25 mouse cellular contexts compared by ENCODE assay signal in the genomic region with DNA sequence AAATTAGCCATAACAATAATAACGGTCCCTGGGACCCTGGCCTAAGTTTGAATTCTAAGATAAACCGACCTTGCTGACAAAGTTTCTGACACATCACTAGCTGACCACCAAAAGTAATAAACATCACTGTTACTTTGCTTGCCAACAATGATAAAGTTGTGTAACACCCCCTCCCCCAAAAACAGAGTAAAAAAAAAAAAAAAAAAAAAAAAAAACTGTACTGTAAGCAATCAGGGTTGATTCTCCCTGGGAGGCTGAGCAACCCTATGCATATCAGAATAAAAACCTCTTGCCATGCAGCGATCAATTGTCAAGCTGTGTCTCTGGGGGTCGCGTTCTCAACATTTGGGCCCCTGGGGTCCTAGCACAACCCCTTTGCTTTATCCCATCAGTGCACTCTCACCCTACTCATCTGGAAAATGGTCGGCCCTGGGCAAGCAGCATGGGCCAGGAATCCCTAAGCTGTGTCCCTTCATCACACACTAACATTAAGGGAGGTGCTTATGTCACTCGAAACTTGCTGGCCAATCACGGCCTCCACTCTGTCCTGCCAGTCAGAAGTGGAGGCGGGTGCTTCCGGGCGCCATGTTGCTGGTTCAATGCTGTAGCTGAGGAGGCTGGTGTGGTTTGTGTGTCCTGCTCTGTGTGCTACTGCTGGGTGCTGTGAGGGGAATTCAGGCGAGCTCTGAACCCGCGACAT.
A peak's percentile ranks its signal among the peaks of the same experiment; 100 is the strongest.
DNase-seq lines count a peak whose midpoint lies in the region; ATAC-seq and TF ChIP-seq lines count a peak whose summit lies in the region.
"Had no signal": no experiment of that assay in that cellular context is flagged by ENCODE, and none has a peak within 500 bp of the region (broad histone marks: within the 10 kb centered on the region; RNA-seq: fewer than 3 reads in every experiment).

No protein-coding gene starts in this region.

- peaks cover 50% of the 10 kb centered on the region for H3K9me3 ChIP-seq in heart, embryonic 12.5 days (replicated peaks)
- H3K9me3 ChIP-seq in limb, embryonic 12.5 days: peaks cover 71% of the 10 kb centered on the region
- H3K9me3 ChIP-seq in limb, embryonic 10.5 days (replicated peaks): peaks cover 23% of the 10 kb centered on the region
- H3K9me3 ChIP-seq in G1E (replicated peaks): peaks cover 31% of the 10 kb centered on the region
- H3K9me3 ChIP-seq in embryonic facial prominence, embryonic 10.5 days: peaks cover 75% of the 10 kb centered on the region

- H3K27ac ChIP-seq in heart, embryonic 12.5 days (ENCODE audit: poor library complexity, severe bottlenecking): no peak overlapping the region
- H3K27ac ChIP-seq in limb, embryonic 12.5 days: no peak overlapping the region
- H3K27ac ChIP-seq in limb, embryonic 10.5 days: no peak overlapping the region
- H3K27ac ChIP-seq in embryonic facial prominence, embryonic 10.5 days (replicated peaks): no peak overlapping the region
- H3K27ac ChIP-seq: embryonic facial prominence, embryonic 12.5 days; forebrain, embryonic 12.5 days; gastrocnemius, adult 2 months; heart, embryonic 15.5 days; liver, embryonic 12.5 days; midbrain, embryonic 12.5 days; neural tube, embryonic 15.5 days; stomach, embryonic 15.5 days had no signal

- TF ChIP-seq CTCF in G1E (IDR thresholded peaks at IDR 0.05; ENCODE audit: low read depth, low read length): 0 out of 2 replicates have a peak, but pooled peaks have one; percentile 2

- no peak overlapping the region for H3K9ac ChIP-seq in heart, embryonic 12.5 days
- H3K9ac ChIP-seq in limb, embryonic 12.5 days (replicated peaks): no peak overlapping the region
- H3K9ac ChIP-seq: embryonic facial prominence, embryonic 12.5 days; forebrain, embryonic 12.5 days; heart, embryonic 15.5 days; liver, embryonic 12.5 days; midbrain, embryonic 12.5 days; neural tube, embryonic 15.5 days; stomach, embryonic 15.5 days had no signal

- ATAC-seq in heart, embryonic 12.5 days (ENCODE audit: insufficient number of reproducible peaks, low FRiP score): peak; percentile 33; the same call in 1 of the 2 replicates
- 0 out of 2 replicates have a peak, but pooled peaks have one; percentile 42 for ATAC-seq in limb, embryonic 12.5 days (ENCODE audit: insufficient number of reproducible peaks, insufficient read depth, low FRiP score, low TSS enrichment, low read depth)
- no peak for ATAC-seq in G1E (ENCODE audit: extremely low read depth, insufficient number of reproducible peaks, low FRiP score, poor library complexity, severe bottlenecking)
- ATAC-seq: CD4-positive, CD25-positive, alpha-beta regulatory T cell, adult 4 months; liver, embryonic 12.5 days had no signal

- H3K36me3 ChIP-seq in heart, embryonic 12.5 days: no peaks in the 10 kb centered on the region
- no peaks in the 10 kb centered on the region for H3K36me3 ChIP-seq in limb, embryonic 12.5 days
- H3K36me3 ChIP-seq in limb, embryonic 10.5 days: no peaks in the 10 kb centered on the region
- H3K36me3 ChIP-seq in G1E (replicated peaks): no peaks in the 10 kb centered on the region
- H3K36me3 ChIP-seq in embryonic facial prominence, embryonic 10.5 days (replicated peaks): no peaks in the 10 kb centered on the region
- H3K36me3 ChIP-seq: embryonic facial prominence, embryonic 12.5 days; forebrain, embryonic 12.5 days; heart, embryonic 15.5 days; liver, embryonic 12.5 days; midbrain, embryonic 12.5 days; neural tube, embryonic 15.5 days; stomach, embryonic 15.5 days had no signal

- 75% methylated on average over 14 of the region's 14 CpGs for WGBS in heart, embryonic 12.5 days
- 85% methylated on average over 14 of the region's 14 CpGs for WGBS in limb, embryonic 12.5 days
- WGBS in limb, embryonic 10.5 days: 90% methylated on average over 14 of the region's 14 CpGs
- 87% methylated on average over 14 of the region's 14 CpGs for WGBS in embryonic facial prominence, embryonic 10.5 days

- intact Hi-C loops in heart, postnatal 36 days (cut with DNase I): no loop called here

- no peak overlapping the region for H3K4me3 ChIP-seq in heart, embryonic 12.5 days
- no peak overlapping the region for H3K4me3 ChIP-seq in limb, embryonic 12.5 days (replicated peaks)
- H3K4me3 ChIP-seq in limb, embryonic 10.5 days: no peak overlapping the region
- H3K4me3 ChIP-seq in G1E (ENCODE audit: low read depth, low read length): no peak overlapping the region
- no peak overlapping the region for H3K4me3 ChIP-seq in embryonic facial prominence, embryonic 10.5 days
- H3K4me3 ChIP-seq: embryonic facial prominence, embryonic 12.5 days; forebrain, embryonic 12.5 days; gastrocnemius, adult 2 months; heart, embryonic 15.5 days; liver, embryonic 12.5 days; midbrain, embryonic 12.5 days; neural tube, embryonic 15.5 days; stomach, embryonic 15.5 days had no signal

- no peak overlapping the region for H3K4me2 ChIP-seq in heart, embryonic 12.5 days
- H3K4me2 ChIP-seq in limb, embryonic 12.5 days: no peak overlapping the region
- H3K4me2 ChIP-seq: embryonic facial prominence, embryonic 12.5 days; forebrain, embryonic 12.5 days; heart, embryonic 15.5 days; liver, embryonic 12.5 days; midbrain, embryonic 12.5 days; neural tube, embryonic 15.5 days; stomach, embryonic 15.5 days had no signal

- no peaks in the 10 kb centered on the region for H3K4me1 ChIP-seq in heart, embryonic 12.5 days (replicated peaks)
- H3K4me1 ChIP-seq in limb, embryonic 12.5 days (replicated peaks): no peaks in the 10 kb centered on the region
- H3K4me1 ChIP-seq in limb, embryonic 10.5 days: no peaks in the 10 kb centered on the region
- no peaks in the 10 kb centered on the region for H3K4me1 ChIP-seq in G1E (ENCODE audit: insufficient read depth, low read depth, low read length)
- no peaks in the 10 kb centered on the region for H3K4me1 ChIP-seq in embryonic facial prominence, embryonic 10.5 days
- H3K4me1 ChIP-seq: embryonic facial prominence, embryonic 12.5 days; forebrain, embryonic 12.5 days; heart, embryonic 15.5 days; liver, embryonic 12.5 days; midbrain, embryonic 12.5 days; neural tube, embryonic 15.5 days; stomach, embryonic 15.5 days had no signal

- H3K27me3 ChIP-seq in heart, embryonic 12.5 days (replicated peaks): no peaks in the 10 kb centered on the region
- H3K27me3 ChIP-seq in limb, embryonic 12.5 days: no peaks in the 10 kb centered on the region
- H3K27me3 ChIP-seq in limb, embryonic 10.5 days (ENCODE audit: low read depth, poor library complexity, severe bottlenecking): no peaks in the 10 kb centered on the region
- H3K27me3 ChIP-seq in G1E (ENCODE audit: insufficient read depth, low read length): no peaks in the 10 kb centered on the region
- no peaks in the 10 kb centered on the region for H3K27me3 ChIP-seq in embryonic facial prominence, embryonic 10.5 days (replicated peaks; ENCODE audit: low read depth, poor library complexity, severe bottlenecking)
- H3K27me3 ChIP-seq: embryonic facial prominence, embryonic 12.5 days; forebrain, embryonic 12.5 days; heart, embryonic 15.5 days; liver, embryonic 12.5 days; midbrain, embryonic 12.5 days; neural tube, embryonic 15.5 days; stomach, embryonic 15.5 days had no signal

- no peak for DNase-seq in heart, postnatal 36 days
- DNase-seq in limb, embryonic 10.5 days (ENCODE audit: low spot score): no peak
- DNase-seq in G1E (ENCODE audit: low spot score): no peak
- peak; percentile 84 for DNase-seq in testis, postnatal 14 days (ENCODE audit: low spot score)
- DNase-seq in embryonic facial prominence, embryonic 10.5 days (ENCODE audit: low spot score): no peak
- no peak for DNase-seq in spleen, postnatal 14 days (ENCODE audit: low spot score in 2 of 2)
- DNase-seq: adrenal gland, adult 2 months; cerebellum, adult 11-12 months; cerebellum, postnatal 14 days; gastrocnemius, adult 2 months; kidney, adult 2 months; kidney, postnatal 10 days; lung, adult 18-20 months; right cerebral cortex, adult 18-20 months; right cerebral cortex, postnatal 4 days had no signal
